Mouse (Mus musculus): ENCODE data around the gene Pyroxd1. TPM values are rescaled to one million over a fixed set of nuclear protein-coding genes. Genes with fewer than 3 reads are reported as not detected.

The Pyroxd1 gene
- polyA plus RNA-seq (2015; fragmentation: Nextera tagmentation; extraction: Ambion mirVana): 13.2 and 13.4 TPM in 2 replicates

DNA sequence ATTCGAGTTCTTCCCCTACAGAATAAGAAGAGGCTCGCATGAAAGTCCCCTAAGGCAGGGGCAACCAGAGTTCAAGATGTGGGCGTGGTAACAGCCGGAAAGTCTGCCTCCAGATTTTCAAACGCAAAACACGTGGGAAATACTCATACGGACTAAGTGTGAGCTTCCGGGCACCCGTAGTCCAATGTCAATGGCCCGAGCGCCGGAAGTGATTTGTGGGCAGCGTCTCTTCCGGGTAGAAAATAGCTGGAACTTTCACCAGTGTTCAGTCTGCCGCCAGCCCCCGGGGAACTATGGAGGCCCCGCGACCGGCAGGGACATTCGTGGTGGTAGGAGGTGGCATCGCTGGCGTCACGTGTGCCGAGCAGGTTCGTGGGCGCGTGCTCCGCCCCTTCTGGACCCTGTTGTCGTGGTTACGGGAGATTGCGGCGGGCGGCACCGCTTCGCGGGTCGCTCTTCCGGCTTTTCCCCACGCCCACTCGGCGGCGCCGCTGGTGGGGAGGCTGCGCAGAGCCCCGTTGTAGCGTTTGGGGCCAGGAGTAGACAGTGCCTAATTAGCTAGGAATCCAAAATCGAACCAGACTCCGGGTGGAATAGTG lies at the start of gene Pyroxd1:
Pyroxd1 (plus strand) TSS at position 215 of the 599 bp plus-strand sequence.
- peak; percentile 98 for ATAC-seq
- Histone ChIP-seq H3K4me3 (ENCODE audit: low read length) (peak within 1 kb of the TSS; percentile 80), H3K27me3 (replicated peaks; ENCODE audit: control insufficient read depth, insufficient read depth, low read length) (no peaks in the 10 kb centered on the region), H3K4me2 (ENCODE audit: low read depth, low read length) (peak within 1 kb of the TSS; percentile 59), H3K9me3 (ENCODE audit: control insufficient read depth, low read length) (no peaks in the 10 kb centered on the region), H3K36me3 (ENCODE audit: control insufficient read depth, insufficient read depth, low read length) (no peaks in the 10 kb centered on the region), H3K27ac (ENCODE audit: low read length) (peak within 1 kb of the TSS; percentile 84), H3K4me1 (ENCODE audit: control insufficient read depth, insufficient read depth, low read length) (no peaks in the 10 kb centered on the region), H3K9ac (ENCODE audit: low read depth, low read length) (peak within 1 kb of the TSS; percentile 78)
- WGBS: under 1% methylated on average over 48 of the region's 48 CpGs

GRCm38 (mm10) chr6:142298098-142298497 lies 47.4 kb upstream of the Pyroxd1 start, which contains the start of gene Iapp:
Gene Iapp (plus strand): TSS chr6:142298423.
- Histone ChIP-seq H3K4me2 (ENCODE audit: low read depth, low read length) (no peak within 1 kb of the TSS), H3K27ac (ENCODE audit: low read length) (no peak within 1 kb of the TSS), H3K4me1 (ENCODE audit: control insufficient read depth, insufficient read depth, low read length) (no peaks in the 10 kb centered on the region), H3K36me3 (ENCODE audit: control insufficient read depth, insufficient read depth, low read length) (no peaks in the 10 kb centered on the region), H3K4me3 (ENCODE audit: low read length) (no peak within 1 kb of the TSS), H3K27me3 (replicated peaks; ENCODE audit: control insufficient read depth, insufficient read depth, low read length) (no peaks in the 10 kb centered on the region), H3K9ac (ENCODE audit: low read depth, low read length) (no peak within 1 kb of the TSS), H3K9me3 (ENCODE audit: control insufficient read depth, low read length) (no peaks in the 10 kb centered on the region)
- ATAC-seq: no peak
- WGBS: 52% methylated on average over 4 of the region's 4 CpGs

GRCm38 (mm10) chr6:142305076-142305475 lies 40.4 kb upstream of the Pyroxd1 start:
- no peaks in the 10 kb centered on the region for H3K36me3 ChIP-seq (ENCODE audit: control insufficient read depth, insufficient read depth, low read length)
- peaks cover 2% of the 10 kb centered on the region; the same call in 1 of the 2 replicates for H3K9me3 ChIP-seq (ENCODE audit: control insufficient read depth, low read length)
- no peak overlapping the region for H3K4me2 ChIP-seq (ENCODE audit: low read depth, low read length)
- H3K9ac ChIP-seq (ENCODE audit: low read depth, low read length): no peak overlapping the region
- no peak overlapping the region for H3K27ac ChIP-seq (ENCODE audit: low read length)
- no peaks in the 10 kb centered on the region for H3K27me3 ChIP-seq (replicated peaks; ENCODE audit: control insufficient read depth, insufficient read depth, low read length)
- no peak overlapping the region for H3K4me3 ChIP-seq (ENCODE audit: low read length)
- H3K4me1 ChIP-seq (ENCODE audit: control insufficient read depth, insufficient read depth, low read length): no peaks in the 10 kb centered on the region
- ATAC-seq: no peak

DNA sequence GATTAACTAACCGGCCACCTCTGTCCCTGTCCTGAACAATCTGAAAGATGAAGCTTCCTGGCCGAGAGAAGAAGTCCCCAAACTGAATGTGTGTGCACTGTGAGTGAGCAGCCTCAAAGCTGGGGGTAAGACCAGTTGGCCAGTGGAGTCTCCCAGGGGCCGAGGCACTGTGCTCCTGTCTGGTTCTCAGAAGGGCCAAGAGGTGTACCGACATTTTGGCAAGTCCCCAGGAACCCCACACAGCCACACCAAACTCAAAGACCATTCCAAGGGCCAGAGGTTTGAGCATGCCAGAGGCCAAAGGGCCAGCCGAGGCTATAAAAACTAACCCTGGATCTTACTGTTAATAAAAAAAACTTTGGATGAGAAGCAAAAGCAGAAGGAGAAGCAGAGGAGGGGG lies 31.2 kb upstream of the Pyroxd1 start:
- no peaks in the 10 kb centered on the region for H3K36me3 ChIP-seq (ENCODE audit: control insufficient read depth, insufficient read depth, low read length)
- H3K4me2 ChIP-seq (ENCODE audit: low read depth, low read length): no peak overlapping the region
- no peak overlapping the region for H3K4me3 ChIP-seq (ENCODE audit: low read length)
- H3K27ac ChIP-seq (ENCODE audit: low read length): no peak overlapping the region
- H3K27me3 ChIP-seq (replicated peaks; ENCODE audit: control insufficient read depth, insufficient read depth, low read length): no peaks in the 10 kb centered on the region
- WGBS: 79% methylated on average over 5 of the region's 5 CpGs
- H3K9me3 ChIP-seq (ENCODE audit: control insufficient read depth, low read length): peaks cover 2% of the 10 kb centered on the region; the same call in 1 of the 2 replicates
- H3K4me1 ChIP-seq (ENCODE audit: control insufficient read depth, insufficient read depth, low read length): no peaks in the 10 kb centered on the region
- H3K9ac ChIP-seq (ENCODE audit: low read depth, low read length): no peak overlapping the region
- no peak for ATAC-seq

DNA sequence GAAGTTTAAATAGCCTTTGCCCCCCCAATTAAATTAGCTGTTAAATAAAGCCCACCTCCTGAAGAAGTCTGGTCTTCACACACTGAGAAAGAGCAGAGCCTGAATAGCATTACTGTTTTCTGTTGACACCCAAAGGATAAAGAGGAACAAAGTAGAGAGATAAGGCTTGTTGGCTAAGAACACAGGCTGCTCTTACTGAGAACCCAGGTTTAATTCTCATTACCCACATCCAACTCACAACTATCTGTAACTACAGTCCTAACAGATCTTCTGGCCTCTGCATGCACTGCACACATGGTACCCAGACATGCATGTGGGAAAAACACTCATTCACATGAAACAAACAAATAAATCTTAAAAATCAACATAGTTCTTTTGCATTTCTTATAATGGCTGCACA lies 28.3 kb upstream of the Pyroxd1 start:
- H3K27ac ChIP-seq (ENCODE audit: low read length): no peak overlapping the region
- no peak overlapping the region for H3K4me2 ChIP-seq (ENCODE audit: low read depth, low read length)
- ATAC-seq: no peak
- no peaks in the 10 kb centered on the region for H3K4me1 ChIP-seq (ENCODE audit: control insufficient read depth, insufficient read depth, low read length)
- H3K9ac ChIP-seq (ENCODE audit: low read depth, low read length): no peak overlapping the region
- H3K36me3 ChIP-seq (ENCODE audit: control insufficient read depth, insufficient read depth, low read length): no peaks in the 10 kb centered on the region
- no peaks in the 10 kb centered on the region for H3K9me3 ChIP-seq (ENCODE audit: control insufficient read depth, low read length)
- H3K27me3 ChIP-seq (replicated peaks; ENCODE audit: control insufficient read depth, insufficient read depth, low read length): no peaks in the 10 kb centered on the region
- H3K4me3 ChIP-seq (ENCODE audit: low read length): no peak overlapping the region

DNA sequence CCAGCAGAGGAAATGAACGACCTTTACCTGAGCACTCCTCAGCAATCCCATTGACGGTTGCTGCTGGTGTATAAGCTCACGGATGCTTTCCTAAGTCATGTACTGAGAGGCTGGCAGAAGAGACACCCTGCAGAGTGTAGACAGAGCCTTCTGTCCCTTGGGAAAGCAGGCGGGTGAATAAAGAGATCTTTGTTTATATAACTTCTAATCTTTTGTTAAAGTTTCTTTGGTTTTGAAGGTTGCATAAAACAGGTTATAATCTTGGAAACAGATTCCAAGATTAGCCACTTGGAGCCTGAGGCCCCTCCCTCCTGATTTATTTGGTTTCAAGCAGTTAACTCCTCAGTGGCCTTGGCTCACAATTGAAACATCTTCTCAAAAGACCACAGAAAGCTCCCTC lies 22.6 kb upstream of the Pyroxd1 start, which contains the start of gene Slco1a5:
Slco1a5 (minus strand) TSS at position 101 of the 400 bp plus-strand sequence.
- no peak for ATAC-seq
- no peaks in the 10 kb centered on the region for H3K27me3 ChIP-seq (replicated peaks; ENCODE audit: control insufficient read depth, insufficient read depth, low read length)
- 26% methylated on average over 4 of the region's 4 CpGs for WGBS
- H3K4me1 ChIP-seq (ENCODE audit: control insufficient read depth, insufficient read depth, low read length): no peaks in the 10 kb centered on the region
- H3K4me2 ChIP-seq (ENCODE audit: low read depth, low read length): no peak within 1 kb of the TSS
- H3K4me3 ChIP-seq (ENCODE audit: low read length): no peak within 1 kb of the TSS
- no peaks in the 10 kb centered on the region for H3K9me3 ChIP-seq (ENCODE audit: control insufficient read depth, low read length)
- H3K27ac ChIP-seq (ENCODE audit: low read length): no peak within 1 kb of the TSS
- H3K36me3 ChIP-seq (ENCODE audit: control insufficient read depth, insufficient read depth, low read length): no peaks in the 10 kb centered on the region
- H3K9ac ChIP-seq (ENCODE audit: low read depth, low read length): no peak within 1 kb of the TSS

DNA sequence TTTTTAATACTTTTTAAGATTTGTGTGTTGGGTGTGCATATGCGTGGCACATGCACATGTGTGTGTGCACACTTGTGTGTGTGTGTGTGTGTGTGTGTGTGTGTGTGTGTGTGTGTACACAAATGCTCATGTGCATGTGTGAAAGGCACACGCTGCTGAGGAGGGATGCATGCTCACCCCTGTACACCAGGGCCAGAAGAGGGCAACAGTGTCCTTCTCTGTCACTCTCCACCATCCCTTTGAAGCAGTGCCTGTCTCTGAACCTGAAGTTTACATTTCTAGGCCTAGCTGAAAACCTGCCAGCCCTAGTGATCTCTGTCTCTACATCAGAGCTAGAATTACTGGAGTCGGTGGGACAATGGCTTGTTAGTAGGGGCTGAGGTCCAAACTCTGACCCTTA lies 18.9 kb upstream of the Pyroxd1 start:
- no peak overlapping the region for H3K4me3 ChIP-seq (ENCODE audit: low read length)
- no peak overlapping the region for H3K4me2 ChIP-seq (ENCODE audit: low read depth, low read length)
- H3K36me3 ChIP-seq (ENCODE audit: control insufficient read depth, insufficient read depth, low read length): no peaks in the 10 kb centered on the region
- no peaks in the 10 kb centered on the region for H3K27me3 ChIP-seq (replicated peaks; ENCODE audit: control insufficient read depth, insufficient read depth, low read length)
- no peak overlapping the region for H3K27ac ChIP-seq (ENCODE audit: low read length)
- H3K9me3 ChIP-seq (ENCODE audit: control insufficient read depth, low read length): no peaks in the 10 kb centered on the region
- 74% methylated on average over 3 of the region's 3 CpGs for WGBS
- no peak overlapping the region for H3K9ac ChIP-seq (ENCODE audit: low read depth, low read length)
- no peak for ATAC-seq
- no peaks in the 10 kb centered on the region for H3K4me1 ChIP-seq (ENCODE audit: control insufficient read depth, insufficient read depth, low read length)

GRCm38 (mm10) chr6:142329201-142329600 lies 16.3 kb upstream of the Pyroxd1 start:
- 83% methylated on average over 1 of the region's 1 CpGs for WGBS
- H3K4me1 ChIP-seq (ENCODE audit: control insufficient read depth, insufficient read depth, low read length): no peaks in the 10 kb centered on the region
- H3K9ac ChIP-seq (ENCODE audit: low read depth, low read length): no peak overlapping the region
- H3K36me3 ChIP-seq (ENCODE audit: control insufficient read depth, insufficient read depth, low read length): no peaks in the 10 kb centered on the region
- H3K4me2 ChIP-seq (ENCODE audit: low read depth, low read length): no peak overlapping the region
- H3K9me3 ChIP-seq (ENCODE audit: control insufficient read depth, low read length): no peaks in the 10 kb centered on the region
- no peaks in the 10 kb centered on the region for H3K27me3 ChIP-seq (replicated peaks; ENCODE audit: control insufficient read depth, insufficient read depth, low read length)
- no peak overlapping the region for H3K27ac ChIP-seq (ENCODE audit: low read length)
- H3K4me3 ChIP-seq (ENCODE audit: low read length): no peak overlapping the region
- no peak for ATAC-seq

DNA sequence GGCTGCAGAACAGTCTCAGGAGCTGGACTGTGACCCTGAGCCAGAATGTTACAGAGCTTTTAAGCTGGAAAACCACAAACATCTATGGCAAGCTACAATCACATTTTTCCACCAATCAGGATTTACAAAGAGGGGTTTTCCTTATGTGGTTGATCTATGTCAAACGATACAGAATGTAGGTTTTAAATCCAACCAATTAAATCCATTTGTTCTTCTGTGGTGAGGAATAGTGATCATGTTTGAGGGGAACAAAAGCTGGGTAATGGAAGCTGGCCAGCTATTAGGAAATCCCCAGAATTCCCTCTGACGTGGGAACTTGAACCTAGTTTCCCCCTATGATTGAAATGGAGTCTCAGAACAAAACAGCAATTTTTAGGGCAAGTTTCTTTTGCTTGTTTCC lies 6.5 kb upstream of the Pyroxd1 start:
- no peaks in the 10 kb centered on the region for H3K9me3 ChIP-seq (ENCODE audit: control insufficient read depth, low read length)
- no peak overlapping the region for H3K4me2 ChIP-seq (ENCODE audit: low read depth, low read length)
- H3K36me3 ChIP-seq (ENCODE audit: control insufficient read depth, insufficient read depth, low read length): no peaks in the 10 kb centered on the region
- no peaks in the 10 kb centered on the region for H3K4me1 ChIP-seq (ENCODE audit: control insufficient read depth, insufficient read depth, low read length)
- WGBS: 72% methylated on average over 2 of the region's 2 CpGs
- no peak overlapping the region for H3K4me3 ChIP-seq (ENCODE audit: low read length)
- no peak overlapping the region for H3K27ac ChIP-seq (ENCODE audit: low read length)
- no peak overlapping the region for H3K9ac ChIP-seq (ENCODE audit: low read depth, low read length)
- ATAC-seq: no peak
- H3K27me3 ChIP-seq (replicated peaks; ENCODE audit: control insufficient read depth, insufficient read depth, low read length): no peaks in the 10 kb centered on the region

DNA sequence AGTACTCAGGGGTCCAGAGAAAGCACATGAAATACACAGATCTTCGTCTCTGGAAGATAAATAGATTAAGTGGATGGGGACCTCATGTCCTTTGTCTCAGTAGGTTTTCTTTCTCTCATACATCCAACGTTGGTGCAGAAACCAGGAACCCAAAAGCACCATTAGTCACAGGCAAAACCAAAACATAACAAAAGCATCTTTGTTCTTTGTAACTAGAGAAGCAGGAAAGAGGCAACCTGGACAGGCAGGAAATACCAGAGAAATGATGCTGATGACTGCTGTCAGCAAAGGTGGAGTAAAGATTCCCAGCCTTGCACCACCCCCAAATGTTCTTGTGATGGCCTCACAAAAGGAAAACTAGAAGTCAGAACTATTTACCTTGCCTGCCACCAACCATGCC lies 5.9 kb upstream of the Pyroxd1 start:
- no peak overlapping the region for H3K27ac ChIP-seq (ENCODE audit: low read length)
- WGBS: 36% methylated on average over 2 of the region's 2 CpGs

More for the DNA sequence above, 5.9 kb upstream of the Pyroxd1 start:
- no peak overlapping the region for H3K4me3 ChIP-seq (ENCODE audit: low read length)
- no peaks in the 10 kb centered on the region for H3K36me3 ChIP-seq (ENCODE audit: control insufficient read depth, insufficient read depth, low read length)
- no peak for ATAC-seq
- no peaks in the 10 kb centered on the region for H3K4me1 ChIP-seq (ENCODE audit: control insufficient read depth, insufficient read depth, low read length)
- no peak overlapping the region for H3K4me2 ChIP-seq (ENCODE audit: low read depth, low read length)
- no peak overlapping the region for H3K9ac ChIP-seq (ENCODE audit: low read depth, low read length)
- H3K9me3 ChIP-seq (ENCODE audit: control insufficient read depth, low read length): no peaks in the 10 kb centered on the region
- no peaks in the 10 kb centered on the region for H3K27me3 ChIP-seq (replicated peaks; ENCODE audit: control insufficient read depth, insufficient read depth, low read length)

All from intestine, embryonic 16.5 days (tissue).